Mouse (Mus musculus) C2C12 (cell line): ENCODE measurements around the gene Popdc2.

Experiments
- CEBPB ChIP-seq: IDR thresholded peaks from one replicate; pipeline ENCODE4 v1.6.1; 2011; ENCODE audit warnings: low read depth, mild to moderate bottlenecking, control low read depth, moderate library complexity
- CTCF ChIP-seq: IDR thresholded peaks from one replicate; pipeline ENCODE4 v1.5.1; 2011; ENCODE audit not compliant: control insufficient read depth, insufficient read depth, insufficient read length
- MAX ChIP-seq: IDR thresholded peaks from one replicate; pipeline ENCODE4 v1.6.1; 2011; ENCODE audit warnings: mild to moderate bottlenecking, control low read depth
- MYOD1 ChIP-seq: IDR thresholded peaks from one replicate; pipeline ENCODE4 v1.6.1; 2011; ENCODE audit warnings: low read depth; ENCODE audit not compliant: control insufficient read depth, insufficient read length
- MYOG ChIP-seq: IDR thresholded peaks from one replicate; pipeline ENCODE4 v1.6.1; 2011; ENCODE audit not compliant: control insufficient read depth, insufficient read length; ENCODE audit errors: extremely low read depth
- USF1 ChIP-seq: IDR thresholded peaks from one replicate; pipeline ENCODE4 v1.6.1; 2011; ENCODE audit warnings: low read depth, mild to moderate bottlenecking, control low read depth, moderate library complexity

DNA sequence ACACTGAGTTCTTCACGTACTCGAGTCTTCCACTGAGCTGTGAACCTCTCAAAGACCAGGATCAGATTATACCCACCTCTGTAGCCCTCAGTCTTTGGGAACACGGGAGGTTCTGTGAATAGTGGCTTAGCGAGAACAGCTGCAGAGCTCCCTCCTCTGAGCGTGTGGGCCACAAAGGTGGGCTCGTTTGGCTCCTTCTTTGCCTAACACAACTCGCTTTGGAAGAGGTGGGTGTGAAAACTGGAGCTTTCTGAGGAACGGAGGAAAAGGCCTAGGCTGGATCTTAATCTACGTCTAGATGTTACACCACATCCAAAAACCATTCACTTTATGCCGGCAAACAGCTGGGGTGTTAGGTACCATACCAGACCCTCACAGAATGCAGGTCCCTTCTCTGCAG, 3.4 kb downstream of the Popdc2 start:
- TF ChIP-seq CTCF = no peak
- no peak for TF ChIP-seq MYOD1
- no peak for TF ChIP-seq CEBPB
- TF ChIP-seq USF1 = no peak
- no peak for TF ChIP-seq MYOG
- TF ChIP-seq MAX = no peak
